Mouse (Mus musculus): ENCODE results near the gene Zfp473.
A peak's percentile ranks its signal among the peaks of the same experiment; 100 is the strongest.
"Not testable (repeated sequence)": the region's sequence is repeated elsewhere in the genome, so short reads cannot be mapped to it uniquely, and the experiment has no call there.

The Zfp473 gene

GRCm38 (mm10) chr7:44750950-44751349 is at the start of gene Zfp473:
Zfp473 (minus strand) TSS chr7:44751050.
- not testable (repeated sequence) for DNase-seq (ENCODE audit: low spot score)

- no peak for DNase-seq (ENCODE audit: low spot score)
These were observed 41.9 kb upstream of the Zfp473 start for GRCm38 (mm10) chr7:44792781-44793180.

- DNase-seq (ENCODE audit: low spot score): no peak
These were observed 39.2 kb upstream of the Zfp473 start for GRCm38 (mm10) chr7:44790066-44790465.

GRCm38 (mm10) chr7:44789531-44789930 is 38.7 kb upstream of the Zfp473 start:
- no peak for DNase-seq (ENCODE audit: low spot score)

GRCm38 (mm10) chr7:44780101-44780500 is 29.3 kb upstream of the Zfp473 start:
- DNase-seq (ENCODE audit: low spot score): no peak

GRCm38 (mm10) chr7:44776849-44777498 is 26.1 kb upstream of the Zfp473 start:
- no peak for DNase-seq (ENCODE audit: low spot score)

- no peak for DNase-seq (ENCODE audit: low spot score)
These were observed 21.8 kb upstream of the Zfp473 start for GRCm38 (mm10) chr7:44772591-44773204.

GRCm38 (mm10) chr7:44770046-44770578 is 19.3 kb upstream of the Zfp473 start:
- peak; percentile 72 for DNase-seq (ENCODE audit: low spot score)

GRCm38 (mm10) chr7:44768129-44768528 is 17.3 kb upstream of the Zfp473 start:
- no peak for DNase-seq (ENCODE audit: low spot score)

- DNase-seq (ENCODE audit: low spot score): no peak
These were observed 9.5 kb upstream of the Zfp473 start for GRCm38 (mm10) chr7:44760366-44760765.

- DNase-seq (ENCODE audit: low spot score): no peak
These were observed 6.3 kb upstream of the Zfp473 start for GRCm38 (mm10) chr7:44757164-44757563.

GRCm38 (mm10) chr7:44748101-44749044 is 2.5 kb downstream of the Zfp473 start, which contains the start of gene Vrk3:
Vrk3 (plus strand) TSS chr7:44748413.
- DNase-seq (ENCODE audit: low spot score): peak; percentile 94

GRCm38 (mm10) chr7:44747115-44747514 is 3.7 kb downstream of the Zfp473 start:
- no peak for DNase-seq (ENCODE audit: low spot score)

- DNase-seq (ENCODE audit: low spot score): peak; percentile 78
These were observed 5.8 kb downstream of the Zfp473 start for GRCm38 (mm10) chr7:44745076-44745475.

GRCm38 (mm10) chr7:44744270-44744669 is 6.6 kb downstream of the Zfp473 start:
- DNase-seq (ENCODE audit: low spot score): no peak

- DNase-seq (ENCODE audit: low spot score): no peak
These were observed 9.5 kb downstream of the Zfp473 start for GRCm38 (mm10) chr7:44741361-44741760.

- no peak for DNase-seq (ENCODE audit: low spot score)
These were observed 17.1 kb downstream of the Zfp473 start for GRCm38 (mm10) chr7:44733723-44734122.

GRCm38 (mm10) chr7:44728082-44728975 is 22.5 kb downstream of the Zfp473 start:
- no peak for DNase-seq (ENCODE audit: low spot score)

- no peak for DNase-seq (ENCODE audit: low spot score)
These were observed 23.7 kb downstream of the Zfp473 start for GRCm38 (mm10) chr7:44727151-44727550.

GRCm38 (mm10) chr7:44726343-44726742 is 24.5 kb downstream of the Zfp473 start:
- no peak for DNase-seq (ENCODE audit: low spot score)

GRCm38 (mm10) chr7:44724316-44724715 is 26.5 kb downstream of the Zfp473 start:
- DNase-seq (ENCODE audit: low spot score): no peak

All from urinary bladder, postnatal 14 days (tissue).